Mouse (Mus musculus): ENCODE results near the gene Unc5c. TPM values are rescaled to one million over a fixed set of nuclear protein-coding genes. Genes with fewer than 3 reads are reported as not detected.

The Unc5c gene
- polyA plus RNA-seq, 1 experiment from 2014 or later: 15.1 TPM

DNA sequence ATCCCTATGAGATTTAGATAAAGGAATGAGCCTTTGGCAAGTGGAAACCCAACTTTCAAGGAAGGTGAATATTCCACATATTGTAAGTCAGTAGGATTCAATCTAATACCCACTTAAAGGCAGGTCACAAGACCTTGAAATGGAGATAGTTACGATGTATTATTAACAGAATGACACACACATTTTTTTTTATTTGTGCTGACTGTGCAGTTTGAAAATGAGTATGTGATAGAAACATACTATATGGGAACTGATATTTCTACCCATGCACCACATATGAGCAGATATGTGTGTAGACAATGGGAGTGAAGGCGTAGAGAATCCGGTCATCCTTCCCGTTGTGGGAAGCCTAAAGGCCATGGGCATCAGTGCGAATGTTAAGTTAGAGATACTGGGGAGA lies 419.2 kb downstream of the Unc5c start:
- ATAC-seq (ENCODE audit: low FRiP score, low TSS enrichment) (no peak), DNase-seq (no peak)
- H3K4me1 ChIP-seq (ENCODE audit: control insufficient read depth, insufficient read depth, low read length): no peaks in the 10 kb centered on the region
- no peak overlapping the region for H3K4me2 ChIP-seq (ENCODE audit: low read length)
- H3K9me3 ChIP-seq (ENCODE audit: control insufficient read depth, low read length): no peaks in the 10 kb centered on the region
- H3K4me3 ChIP-seq (replicated peaks; ENCODE audit: low read depth, low read length): no peak overlapping the region
- H3K36me3 ChIP-seq (ENCODE audit: control insufficient read depth, insufficient read depth, low read length): no peaks in the 10 kb centered on the region
- no peak overlapping the region for H3K9ac ChIP-seq (replicated peaks; ENCODE audit: low read length)
- 94% methylated on average over 5 of the region's 5 CpGs for WGBS
- H3K27ac ChIP-seq (replicated peaks; ENCODE audit: low read depth, low read length): no peak overlapping the region
- H3K27me3 ChIP-seq (ENCODE audit: control insufficient read depth, insufficient read depth, low read length): no peaks in the 10 kb centered on the region

All from midbrain, embryonic 14.5 days (tissue).